Mouse (Mus musculus): ENCODE measurements at regions not wholly inside any gene's neighbourhood (a gene's known extent, or its start where the extent isn't known, plus 50 kb on each side); places are given as distances from the start of the nearest gene placed in this dataset.

- Histone ChIP-seq H3K27me3 (ENCODE audit: control insufficient read depth, insufficient read depth, low read length) (peaks cover 3% of the 10 kb centered on the region; the same call in 1 of the 2 replicates), H3K9ac (ENCODE audit: low read length) (no peak overlapping the region), H3K4me1 (ENCODE audit: control insufficient read depth, insufficient read depth, low read length) (peaks cover 8% of the 10 kb centered on the region; the same call in 1 of the 2 replicates), H3K4me2 (no peak overlapping the region), H3K27ac (ENCODE audit: low read depth, low read length) (no peak overlapping the region), H3K4me3 (ENCODE audit: low read depth, low read length) (no peak overlapping the region), H3K36me3 (ENCODE audit: control insufficient read depth, insufficient read depth, low read length) (no peaks in the 10 kb centered on the region), H3K9me3 (ENCODE audit: control insufficient read depth, low read length) (no peaks in the 10 kb centered on the region)
- DNase-seq (ENCODE audit: low spot score, missing footprints): no peak
- 81% methylated on average over 3 of the region's 3 CpGs for WGBS
- ATAC-seq (ENCODE audit: low FRiP score): no peak
Observed at GRCm38 (mm10) chr15:62107976-62108375, 1185.2 kb upstream of the A1bg start.

GRCm38 (mm10) chr15:62106518-62106975 lies 1183.7 kb upstream of the A1bg start:
- Histone ChIP-seq H3K27me3 (ENCODE audit: control insufficient read depth, insufficient read depth, low read length) (peaks cover 3% of the 10 kb centered on the region; the same call in 1 of the 2 replicates), H3K4me3 (ENCODE audit: low read depth, low read length) (no peak overlapping the region), H3K27ac (ENCODE audit: low read depth, low read length) (no peak overlapping the region), H3K4me2 (no peak overlapping the region), H3K9me3 (ENCODE audit: control insufficient read depth, low read length) (no peaks in the 10 kb centered on the region), H3K36me3 (ENCODE audit: control insufficient read depth, insufficient read depth, low read length) (no peaks in the 10 kb centered on the region), H3K9ac (ENCODE audit: low read length) (no peak overlapping the region), H3K4me1 (ENCODE audit: control insufficient read depth, insufficient read depth, low read length) (peaks cover 8% of the 10 kb centered on the region; the same call in 1 of the 2 replicates)
- WGBS: 7% methylated on average over 5 of the region's 5 CpGs
- peak; percentile 94 for DNase-seq (ENCODE audit: low spot score, missing footprints)
- ATAC-seq (ENCODE audit: low FRiP score): peak; percentile 87

GRCm38 (mm10) chr15:62105483-62105882 lies 1182.7 kb upstream of the A1bg start:
- Histone ChIP-seq H3K9me3 (ENCODE audit: control insufficient read depth, low read length) (no peaks in the 10 kb centered on the region), H3K9ac (ENCODE audit: low read length) (no peak overlapping the region), H3K36me3 (ENCODE audit: control insufficient read depth, insufficient read depth, low read length) (no peaks in the 10 kb centered on the region), H3K27ac (ENCODE audit: low read depth, low read length) (no peak overlapping the region), H3K4me2 (no peak overlapping the region), H3K27me3 (ENCODE audit: control insufficient read depth, insufficient read depth, low read length) (peaks cover 3% of the 10 kb centered on the region; the same call in 1 of the 2 replicates), H3K4me1 (ENCODE audit: control insufficient read depth, insufficient read depth, low read length) (peaks cover 8% of the 10 kb centered on the region; the same call in 1 of the 2 replicates), H3K4me3 (ENCODE audit: low read depth, low read length) (no peak overlapping the region)
- ATAC-seq (ENCODE audit: low FRiP score) (no peak), DNase-seq (ENCODE audit: low spot score, missing footprints) (no peak)
- 67% methylated on average over 9 of the region's 9 CpGs for WGBS

GRCm38 (mm10) chr15:62104653-62105052 lies 1181.8 kb upstream of the A1bg start:
- no peaks in the 10 kb centered on the region for H3K36me3 ChIP-seq (ENCODE audit: control insufficient read depth, insufficient read depth, low read length)
- H3K4me1 ChIP-seq (ENCODE audit: control insufficient read depth, insufficient read depth, low read length): peaks cover 8% of the 10 kb centered on the region; the same call in 1 of the 2 replicates
- no peak for ATAC-seq (ENCODE audit: low FRiP score)
- H3K27ac ChIP-seq (ENCODE audit: low read depth, low read length): no peak overlapping the region
- H3K27me3 ChIP-seq (ENCODE audit: control insufficient read depth, insufficient read depth, low read length): peaks cover 3% of the 10 kb centered on the region; the same call in 1 of the 2 replicates
- H3K4me3 ChIP-seq (ENCODE audit: low read depth, low read length): no peak overlapping the region
- no peak overlapping the region for H3K9ac ChIP-seq (ENCODE audit: low read length)
- H3K9me3 ChIP-seq (ENCODE audit: control insufficient read depth, low read length): no peaks in the 10 kb centered on the region
- 79% methylated on average over 7 of the region's 7 CpGs for WGBS
- DNase-seq (ENCODE audit: low spot score, missing footprints): no peak
- H3K4me2 ChIP-seq: no peak overlapping the region

- Histone ChIP-seq H3K27me3 (ENCODE audit: control insufficient read depth, insufficient read depth, low read length) (no peaks in the 10 kb centered on the region), H3K4me3 (ENCODE audit: low read depth, low read length) (no peak overlapping the region), H3K4me2 (no peak overlapping the region), H3K4me1 (ENCODE audit: control insufficient read depth, insufficient read depth, low read length) (no peaks in the 10 kb centered on the region), H3K9me3 (ENCODE audit: control insufficient read depth, low read length) (no peaks in the 10 kb centered on the region), H3K9ac (ENCODE audit: low read length) (no peak overlapping the region), H3K36me3 (ENCODE audit: control insufficient read depth, insufficient read depth, low read length) (no peaks in the 10 kb centered on the region), H3K27ac (ENCODE audit: low read depth, low read length) (no peak overlapping the region)
- no peak for DNase-seq (ENCODE audit: low spot score, missing footprints)
- ATAC-seq (ENCODE audit: low FRiP score): no peak
- WGBS: 95% methylated on average over 6 of the region's 6 CpGs
Observed at GRCm38 (mm10) chr15:62099683-62100082, 1176.9 kb upstream of the A1bg start.

- 55% methylated on average over 16 of the region's 16 CpGs for WGBS
- no peak for ATAC-seq (ENCODE audit: low FRiP score)
- no peak overlapping the region for H3K4me3 ChIP-seq (ENCODE audit: low read depth, low read length)
- no peaks in the 10 kb centered on the region for H3K36me3 ChIP-seq (ENCODE audit: control insufficient read depth, insufficient read depth, low read length)
- H3K9me3 ChIP-seq (ENCODE audit: control insufficient read depth, low read length): no peaks in the 10 kb centered on the region
- no peak overlapping the region for H3K27ac ChIP-seq (ENCODE audit: low read depth, low read length)
- no peak overlapping the region for H3K4me2 ChIP-seq
- H3K27me3 ChIP-seq (ENCODE audit: control insufficient read depth, insufficient read depth, low read length): no peaks in the 10 kb centered on the region
- no peak overlapping the region for H3K9ac ChIP-seq (ENCODE audit: low read length)
- H3K4me1 ChIP-seq (ENCODE audit: control insufficient read depth, insufficient read depth, low read length): no peaks in the 10 kb centered on the region
- no peak for DNase-seq (ENCODE audit: low spot score, missing footprints)
Observed at GRCm38 (mm10) chr15:62098791-62099660, 1176.2 kb upstream of the A1bg start.

- Histone ChIP-seq H3K27me3 (ENCODE audit: control insufficient read depth, insufficient read depth, low read length) (no peaks in the 10 kb centered on the region), H3K9ac (ENCODE audit: low read length) (no peak overlapping the region), H3K27ac (ENCODE audit: low read depth, low read length) (no peak overlapping the region), H3K9me3 (ENCODE audit: control insufficient read depth, low read length) (no peaks in the 10 kb centered on the region), H3K4me2 (no peak overlapping the region), H3K36me3 (ENCODE audit: control insufficient read depth, insufficient read depth, low read length) (no peaks in the 10 kb centered on the region), H3K4me3 (ENCODE audit: low read depth, low read length) (no peak overlapping the region), H3K4me1 (ENCODE audit: control insufficient read depth, insufficient read depth, low read length) (0 out of 2 replicates have a peak, but pooled peaks cover 3% of the 10 kb centered on the region)
- ATAC-seq (ENCODE audit: low FRiP score) (no peak), DNase-seq (ENCODE audit: low spot score, missing footprints) (peak; percentile 21)
- WGBS: 88% methylated on average over 7 of the region's 7 CpGs
Observed at GRCm38 (mm10) chr15:62096778-62097177, 1174.0 kb upstream of the A1bg start.

- ATAC-seq (ENCODE audit: low FRiP score): no peak
- H3K4me3 ChIP-seq (ENCODE audit: low read depth, low read length): no peak overlapping the region
- no peaks in the 10 kb centered on the region for H3K36me3 ChIP-seq (ENCODE audit: control insufficient read depth, insufficient read depth, low read length)
- H3K9me3 ChIP-seq (ENCODE audit: control insufficient read depth, low read length): no peaks in the 10 kb centered on the region
- no peak for DNase-seq (ENCODE audit: low spot score, missing footprints)
- H3K27ac ChIP-seq (ENCODE audit: low read depth, low read length): no peak overlapping the region
- H3K4me2 ChIP-seq: no peak overlapping the region
- H3K9ac ChIP-seq (ENCODE audit: low read length): no peak overlapping the region
- no peaks in the 10 kb centered on the region for H3K27me3 ChIP-seq (ENCODE audit: control insufficient read depth, insufficient read depth, low read length)
- 85% methylated on average over 3 of the region's 3 CpGs for WGBS
- 0 out of 2 replicates have a peak, but pooled peaks cover 3% of the 10 kb centered on the region for H3K4me1 ChIP-seq (ENCODE audit: control insufficient read depth, insufficient read depth, low read length)
Observed at GRCm38 (mm10) chr15:62095198-62095597, 1172.4 kb upstream of the A1bg start.

GRCm38 (mm10) chr15:62093672-62094071 lies 1170.9 kb upstream of the A1bg start:
- H3K27ac ChIP-seq (ENCODE audit: low read depth, low read length): no peak overlapping the region
- ATAC-seq (ENCODE audit: low FRiP score) (no peak), DNase-seq (ENCODE audit: low spot score, missing footprints) (no peak)
- H3K4me1 ChIP-seq (ENCODE audit: control insufficient read depth, insufficient read depth, low read length): 0 out of 2 replicates have a peak, but pooled peaks cover 3% of the 10 kb centered on the region
- no peak overlapping the region for H3K4me2 ChIP-seq
- WGBS: 71% methylated on average over 4 of the region's 4 CpGs
- H3K4me3 ChIP-seq (ENCODE audit: low read depth, low read length): no peak overlapping the region
- H3K9me3 ChIP-seq (ENCODE audit: control insufficient read depth, low read length): no peaks in the 10 kb centered on the region
- H3K9ac ChIP-seq (ENCODE audit: low read length): no peak overlapping the region
- no peaks in the 10 kb centered on the region for H3K36me3 ChIP-seq (ENCODE audit: control insufficient read depth, insufficient read depth, low read length)
- H3K27me3 ChIP-seq (ENCODE audit: control insufficient read depth, insufficient read depth, low read length): no peaks in the 10 kb centered on the region
